Mouse (Mus musculus) spleen, adult 2 months (tissue): ENCODE measurements around the gene Wdr20. TPM values are rescaled to one million over a fixed set of nuclear protein-coding genes. Genes with fewer than 3 reads are reported as not detected.

Experiments
- DNase-seq, 2 experiments: peaks; one replicate each; pipeline versions ENCODE4 v3.0.0 to v3.0.0-alpha.2; 2012 to 2021; ENCODE audit warnings: low spot score in 2 of 2, low read depth in 1 of 2
- H3K27ac ChIP-seq: fragments of 200-500 bp; 2 replicates; pipeline ENCODE4 v1.5.1; 2012; ENCODE audit warnings: low read length, inconsistent platforms; ENCODE audit not compliant: insufficient read depth
- H3K27me3 ChIP-seq: fragments of 200-500 bp; 2 replicates; pipeline ENCODE4 v1.6.1; 2012; ENCODE audit warnings: mild to moderate bottlenecking, moderate library complexity, low read length, inconsistent platforms; ENCODE audit not compliant: control insufficient read depth, insufficient read depth
- H3K36me3 ChIP-seq: fragments of 200-500 bp; 2 replicates; pipeline ENCODE4 v1.6.1; 2012; ENCODE audit warnings: mild to moderate bottlenecking, low read length, inconsistent platforms; ENCODE audit not compliant: control insufficient read depth, insufficient read depth
- H3K4me1 ChIP-seq: fragments of 200-500 bp; 2 replicates; pipeline ENCODE4 v1.6.1; 2011; ENCODE audit warnings: inconsistent platforms; ENCODE audit not compliant: control insufficient read depth, insufficient read depth, insufficient read length
- H3K4me3 ChIP-seq: fragments of 200-500 bp; 2 replicates; pipeline ENCODE4 v1.5.1; 2011; ENCODE audit warnings: mild to moderate bottlenecking, inconsistent platforms; ENCODE audit not compliant: insufficient read depth, insufficient read length; ENCODE audit errors: extremely low read depth
- CTCF ChIP-seq: fragments of 200-500 bp; IDR thresholded peaks from 2 replicates; pipeline ENCODE4 v1.5.1; 2011; ENCODE audit warnings: mild to moderate bottlenecking, inconsistent platforms; ENCODE audit not compliant: insufficient read depth, insufficient read length, insufficient replicate concordance; ENCODE audit errors: extremely low read depth
- POLR2A ChIP-seq: fragments of 200-500 bp; IDR thresholded peaks from 2 replicates; pipeline ENCODE4 v1.6.1; 2011; ENCODE audit warnings: low read depth, low read length, inconsistent platforms
- WGBS: fragments of 180-500 bp; shearing (Covaris S2); methylation state at CpG from one replicate; pipeline ENCODE4 v1.1.7; 2018; 5-methylcytosine and 5-hydroxymethylcytosine counted together
- polyA plus RNA-seq: library from polyadenylated mRNA; depleted of rRNA; stranded (reverse); fragments of >200 nt; gene quantifications from 2 replicates; pipeline ENCODE4 v1.2.3, GENCODE M21; 2012

Wdr20 gene
- polyA plus RNA-seq, 1 experiment, result 11.4 TPM

GRCm38 (mm10) chr12:110775628-110776426 lies 38.1 kb downstream of the Wdr20 start:
- Histone ChIP-seq H3K4me1 (peaks cover 15% of the 10 kb centered on the region; the same call in 1 of the 2 replicates), H3K36me3 (peaks cover 8% of the 10 kb centered on the region; the same call in 1 of the 2 replicates), H3K4me3 (no peak overlapping the region), H3K27ac (peak overlapping the region; percentile 65), H3K27me3 (no peaks in the 10 kb centered on the region)
- DNase-seq, result peak; percentile 12 to 49
- 35% methylated on average over 5 of the region's 5 CpGs for WGBS
- TF ChIP-seq POLR2A (no peak), CTCF (no peak)

- TF ChIP-seq POLR2A (no peak), CTCF (no peak)
- Histone ChIP-seq H3K27ac (peak overlapping the region; percentile 51; the same call in 1 of the 2 replicates), H3K27me3 (no peaks in the 10 kb centered on the region), H3K4me1 (peaks cover 12% of the 10 kb centered on the region; the same call in 1 of the 2 replicates), H3K36me3 (peaks cover 11% of the 10 kb centered on the region), H3K4me3 (no peak overlapping the region)
- WGBS, result 28% methylated on average over 5 of the region's 5 CpGs
- peak; percentile 33 to 50 for DNase-seq
Measured at GRCm38 (mm10) chr12:110777853-110778252, 40.1 kb downstream of the Wdr20 start.

- no peak overlapping the region for H3K4me3 ChIP-seq
- no peaks in the 10 kb centered on the region for H3K27me3 ChIP-seq
- H3K4me1 ChIP-seq, result peaks cover 12% of the 10 kb centered on the region; the same call in 1 of the 2 replicates
- WGBS, result 53% methylated on average over 7 of the region's 7 CpGs
- DNase-seq, result peak in 1 of 2 experiments; percentile 17
- H3K27ac ChIP-seq, result no peak overlapping the region
- TF ChIP-seq POLR2A (no peak), CTCF (no peak)
- peaks cover 11% of the 10 kb centered on the region for H3K36me3 ChIP-seq
Measured at GRCm38 (mm10) chr12:110779296-110779695, 41.6 kb downstream of the Wdr20 start.

- TF ChIP-seq CTCF (no peak), POLR2A (no peak)
- 93% methylated on average over 8 of the region's 8 CpGs for WGBS
- no peaks in the 10 kb centered on the region for H3K27me3 ChIP-seq
- no peak for DNase-seq
- H3K36me3 ChIP-seq, result peaks cover 11% of the 10 kb centered on the region
- H3K27ac ChIP-seq, result no peak overlapping the region
- no peak overlapping the region for H3K4me3 ChIP-seq
- peaks cover 9% of the 10 kb centered on the region; the same call in 1 of the 2 replicates for H3K4me1 ChIP-seq
Measured at GRCm38 (mm10) chr12:110781181-110781580, 43.4 kb downstream of the Wdr20 start.

- H3K4me1 ChIP-seq, result peaks cover 8% of the 10 kb centered on the region; the same call in 1 of the 2 replicates
- 82% methylated on average over 1 of the region's 1 CpGs for WGBS
- no peak for TF ChIP-seq POLR2A
- no peak for TF ChIP-seq CTCF
- no peak for DNase-seq
- H3K4me3 ChIP-seq, result no peak overlapping the region
- no peaks in the 10 kb centered on the region for H3K27me3 ChIP-seq
- H3K27ac ChIP-seq, result no peak overlapping the region
- H3K36me3 ChIP-seq, result peaks cover 13% of the 10 kb centered on the region
Measured at GRCm38 (mm10) chr12:110782278-110782677, 44.5 kb downstream of the Wdr20 start.

GRCm38 (mm10) chr12:110784211-110784610 lies 46.5 kb downstream of the Wdr20 start:
- DNase-seq, result no peak
- Histone ChIP-seq H3K36me3 (peaks cover 13% of the 10 kb centered on the region), H3K27me3 (no peaks in the 10 kb centered on the region), H3K4me3 (no peak overlapping the region), H3K27ac (no peak overlapping the region), H3K4me1 (no peaks in the 10 kb centered on the region; the same call in 1 of the 2 replicates)
- TF ChIP-seq CTCF, result no peak
- WGBS, result 81% methylated on average over 2 of the region's 2 CpGs

GRCm38 (mm10) chr12:110786243-110786642 lies 48.5 kb downstream of the Wdr20 start:
- H3K27me3 ChIP-seq, result no peaks in the 10 kb centered on the region
- H3K36me3 ChIP-seq, result peaks cover 5% of the 10 kb centered on the region
- 80% methylated on average over 4 of the region's 4 CpGs for WGBS
- no peak for DNase-seq
- no peak overlapping the region for H3K27ac ChIP-seq
- H3K4me1 ChIP-seq, result no peaks in the 10 kb centered on the region
- TF ChIP-seq CTCF, result no peak
- no peak overlapping the region for H3K4me3 ChIP-seq
